Mouse (Mus musculus) testis, adult 2 months (tissue): Measurements from ENCODE around the gene Dusp10. TPM values are rescaled to one million over a fixed set of nuclear protein-coding genes. Genes with fewer than 3 reads are reported as not detected.

Experiments used
- H3K27ac ChIP-seq: fragments of 200-500 bp; 2 replicates; pipeline ENCODE4 v1.5.1; 2012; ENCODE audit warnings: low read depth, low read length; ENCODE audit not compliant: control insufficient read depth, insufficient read depth
- H3K27me3 ChIP-seq: fragments of 200-500 bp; 2 replicates; pipeline ENCODE4 v1.6.1; 2012; ENCODE audit warnings: mild to moderate bottlenecking, low read length, moderate library complexity; ENCODE audit not compliant: control insufficient read depth, insufficient read depth
- H3K36me3 ChIP-seq: fragments of 200-500 bp; 2 replicates; pipeline ENCODE4 v1.6.1; 2012; ENCODE audit warnings: mild to moderate bottlenecking, low read length; ENCODE audit not compliant: control insufficient read depth, insufficient read depth
- H3K4me1 ChIP-seq: fragments of 200-500 bp; 2 replicates; pipeline ENCODE4 v1.6.1; 2012; ENCODE audit warnings: low read length; ENCODE audit not compliant: control insufficient read depth, insufficient read depth
- H3K4me3 ChIP-seq: fragments of 200-500 bp; 2 replicates; pipeline ENCODE4 v1.5.1; 2012; ENCODE audit warnings: low read depth, mild to moderate bottlenecking, low read length, moderate library complexity, mixed read lengths; ENCODE audit not compliant: control insufficient read depth
- CTCF ChIP-seq: fragments of 200-500 bp; IDR thresholded peaks from 2 replicates; pipeline ENCODE4 v1.5.1; 2012; ENCODE audit warnings: low read depth, mild to moderate bottlenecking, inconsistent platforms, low read length, moderate library complexity; ENCODE audit not compliant: control insufficient read depth, insufficient read depth, insufficient replicate concordance
- POLR2A ChIP-seq: fragments of 200-500 bp; IDR thresholded peaks from 2 replicates; pipeline ENCODE4 v1.6.1; 2012; ENCODE audit warnings: low read depth, mild to moderate bottlenecking, inconsistent platforms, low read length, moderate library complexity; ENCODE audit not compliant: control insufficient read depth
- polyA plus RNA-seq: library from polyadenylated mRNA; depleted of rRNA; stranded (reverse); fragments of >200 nt; gene quantifications from 2 replicates; pipeline ENCODE4 v1.2.3, GENCODE M21; 2012; rRNA removed

Dusp10 gene
- polyA plus RNA-seq, 1 experiment = 42.7 TPM

- H3K27me3 ChIP-seq = no peaks in the 10 kb centered on the region
- no peaks in the 10 kb centered on the region for H3K4me1 ChIP-seq
- no peak for TF ChIP-seq CTCF
- TF ChIP-seq POLR2A = no peak
- H3K4me3 ChIP-seq = no peak overlapping the region
- no peak overlapping the region for H3K27ac ChIP-seq
- no peaks in the 10 kb centered on the region for H3K36me3 ChIP-seq
Observed at GRCm38 (mm10) chr1:184106832-184107231, 93.7 kb downstream of the Dusp10 start.

- Histone ChIP-seq H3K4me1 (no peaks in the 10 kb centered on the region), H3K36me3 (no peaks in the 10 kb centered on the region), H3K4me3 (no peak overlapping the region), H3K27ac (no peak overlapping the region), H3K27me3 (no peaks in the 10 kb centered on the region)
- TF ChIP-seq POLR2A = no peak
- no peak for TF ChIP-seq CTCF
Observed at GRCm38 (mm10) chr1:184107448-184107847, 94.3 kb downstream of the Dusp10 start.

- Histone ChIP-seq H3K4me1 (no peaks in the 10 kb centered on the region), H3K4me3 (no peak overlapping the region), H3K36me3 (no peaks in the 10 kb centered on the region), H3K27me3 (no peaks in the 10 kb centered on the region), H3K27ac (no peak overlapping the region)
- TF ChIP-seq POLR2A (no peak), CTCF (no peak)
Observed at GRCm38 (mm10) chr1:184108254-184108653, 95.2 kb downstream of the Dusp10 start.

GRCm38 (mm10) chr1:184117586-184117985 is 104.5 kb downstream of the Dusp10 start:
- Histone ChIP-seq H3K27me3 (no peaks in the 10 kb centered on the region), H3K27ac (no peak overlapping the region), H3K4me3 (no peak overlapping the region), H3K36me3 (no peaks in the 10 kb centered on the region), H3K4me1 (no peaks in the 10 kb centered on the region)
- TF ChIP-seq POLR2A = no peak
- no peak for TF ChIP-seq CTCF

GRCm38 (mm10) chr1:184117991-184118390 is 104.9 kb downstream of the Dusp10 start:
- TF ChIP-seq CTCF (no peak), POLR2A (no peak)
- Histone ChIP-seq H3K27ac (no peak overlapping the region), H3K27me3 (no peaks in the 10 kb centered on the region), H3K36me3 (no peaks in the 10 kb centered on the region), H3K4me1 (no peaks in the 10 kb centered on the region), H3K4me3 (no peak overlapping the region)

GRCm38 (mm10) chr1:184118586-184118985 is 105.5 kb downstream of the Dusp10 start:
- TF ChIP-seq POLR2A (no peak), CTCF (no peak)
- Histone ChIP-seq H3K4me1 (no peaks in the 10 kb centered on the region), H3K27ac (no peak overlapping the region), H3K27me3 (no peaks in the 10 kb centered on the region), H3K36me3 (no peaks in the 10 kb centered on the region), H3K4me3 (no peak overlapping the region)

Other genes with a start within 250 kb of the Dusp10 start
- gene 1700056E22Rik, start 21.0 kb downstream of the Dusp10 start, polyA plus RNA-seq = 77.0 and 101 TPM in 2 replicates